11 mouse cellular contexts compared by ENCODE assay signal in genomic region chr12:78095916-78096315, GRCm38 (mm10).
DNase-seq lines count a peak whose midpoint lies in the region.
"Had no signal": no experiment of that assay in that cellular context is flagged by ENCODE, and none has a peak within 500 bp of the region (broad histone marks: within the 10 kb centered on the region; RNA-seq: fewer than 3 reads in every experiment).

No protein-coding gene starts in this region.

- peak; percentile 63 to 64 for DNase-seq in cerebellum, postnatal 10 days
- no peak for DNase-seq in cerebellum, adult 9-10 months
- DNase-seq in cerebellum, postnatal 25 days = peak; percentile 38 to 55
- DNase-seq in cerebellum, postnatal 4 days (ENCODE audit: low spot score in 2 of 2) = no peak
- DNase-seq in heart, adult 11 months = peak; percentile 33
- no peak for DNase-seq in heart, postnatal 10 days
- DNase-seq: adrenal gland, adult 8-10 months; adrenal gland, postnatal 14 days; adrenal gland, postnatal 36 days; B cell, adult 2 months; cerebellum, adult 11-12 months had no signal

- intact Hi-C loops in heart, postnatal 10 days (cut with DNase I) = no loop called here

Comparison
In these comparisons a context has a peak if more than half of its experiments do, and no peak if none do; other contexts are left out.
1. DNase-seq: peak in cerebellum, postnatal 10 days (2 of 2), cerebellum, postnatal 25 days (2 of 2) and heart, adult 11 months (single experiment); none in cerebellum, adult 9-10 months (single experiment), cerebellum, postnatal 4 days (0 of 2) and heart, postnatal 10 days (0 of 2).